Mouse (Mus musculus): ENCODE measurements at regions not wholly inside any gene's neighbourhood (a gene's known extent, or its start where the extent isn't known, plus 50 kb on each side); places are given as distances from the start of the nearest gene placed in this dataset.

GRCm38 (mm10) chr3:140059522-140060110, 854.1 kb downstream of the Stpg2 start:
- no peak for DNase-seq

GRCm38 (mm10) chr3:140061769-140062381, 856.4 kb downstream of the Stpg2 start:
- DNase-seq: no peak

GRCm38 (mm10) chr3:140062880-140063279, 857.4 kb downstream of the Stpg2 start:
- DNase-seq: no peak

GRCm38 (mm10) chr3:140084333-140084732, 878.8 kb downstream of the Stpg2 start:
- no peak for DNase-seq

GRCm38 (mm10) chr3:140085385-140085784, 879.9 kb downstream of the Stpg2 start:
- no peak for DNase-seq

GRCm38 (mm10) chr3:140088019-140088418, 882.5 kb downstream of the Stpg2 start:
- no peak for DNase-seq

- DNase-seq: no peak
Measured at GRCm38 (mm10) chr3:140091900-140092299, 886.4 kb downstream of the Stpg2 start.

GRCm38 (mm10) chr3:140096854-140097540, 891.5 kb downstream of the Stpg2 start:
- DNase-seq: no peak

GRCm38 (mm10) chr3:140109401-140109800, 903.9 kb downstream of the Stpg2 start:
- DNase-seq: peak; percentile 49 to 64

- no peak for DNase-seq
Measured at GRCm38 (mm10) chr3:140111414-140112172, 906.1 kb downstream of the Stpg2 start.

- no peak for DNase-seq
Measured at GRCm38 (mm10) chr3:140115116-140115515, 909.6 kb downstream of the Stpg2 start.

- peak in 1 of 2 experiments; percentile 22 for DNase-seq
Measured at GRCm38 (mm10) chr3:140127310-140127709, 921.8 kb downstream of the Stpg2 start.

GRCm38 (mm10) chr3:140129065-140129778, 923.7 kb downstream of the Stpg2 start:
- DNase-seq: peak; percentile 65 to 78

- peak; percentile 87 to 90 for DNase-seq
Measured at GRCm38 (mm10) chr3:140143900-140144299, 938.4 kb downstream of the Stpg2 start.

- no peak for DNase-seq
Measured at GRCm38 (mm10) chr3:140147158-140147933, 941.9 kb downstream of the Stpg2 start.

- DNase-seq: peak; percentile 28 to 54
Measured at GRCm38 (mm10) chr3:140150530-140150951, 945.0 kb downstream of the Stpg2 start.

- DNase-seq: no peak
Measured at GRCm38 (mm10) chr3:140179471-140179870, 974.0 kb downstream of the Stpg2 start.

GRCm38 (mm10) chr3:140182690-140183089, 977.2 kb downstream of the Stpg2 start:
- DNase-seq: peak in 1 of 2 experiments; percentile 26

GRCm38 (mm10) chr3:140184899-140185525, 979.5 kb downstream of the Stpg2 start:
- DNase-seq: no peak

GRCm38 (mm10) chr3:140205914-140206313, 1000.4 kb downstream of the Stpg2 start:
- no peak for DNase-seq

GRCm38 (mm10) chr3:140221478-140221877, 990.7 kb downstream of the Pdha2 start:
- no peak for DNase-seq
